Mouse (Mus musculus): ENCODE results near the gene Kcnt2. TPM values are rescaled to one million over a fixed set of nuclear protein-coding genes. Genes with fewer than 3 reads are reported as not detected.

The Kcnt2 gene
- polyA plus RNA-seq (2012; rRNA removed) = 5.0 and 5.5 TPM in 2 replicates

GRCm38 (mm10) chr1:140245876-140246597, at the start of gene Kcnt2:
Kcnt2 (plus strand) TSS chr1:140246158.

Other genes starting within 250 kb of the Kcnt2 start
- gene Cfh, start 62.4 kb upstream of the Kcnt2 start, polyA plus RNA-seq (2012; rRNA removed) = 9.1 and 11.3 TPM in 2 replicates

All from central nervous system, embryonic 18 days (tissue).